Mouse (Mus musculus) lung, adult 2 months (tissue): ENCODE data around the gene Hcls1.

Experiments used
- CTCF ChIP-seq: fragments of 200-500 bp; IDR thresholded peaks from 2 replicates; pipeline ENCODE4 v1.5.1; 2011; ENCODE audit warnings: mild to moderate bottlenecking, low read length, control low read depth; ENCODE audit not compliant: insufficient read depth
- POLR2A ChIP-seq: fragments of 200-500 bp; IDR thresholded peaks from 2 replicates; pipeline ENCODE4 v1.6.1; 2011; ENCODE audit warnings: low read depth, mild to moderate bottlenecking, control low read depth, low read length, borderline replicate concordance; ENCODE audit errors: extremely low read depth

GRCm38 (mm10) chr16:36911909-36912308 lies 22.9 kb upstream of the Hcls1 start:
- no peak for TF ChIP-seq POLR2A
- no peak for TF ChIP-seq CTCF
